Mouse (Mus musculus): ENCODE data around the gene Adra1b.

Gene Adra1b

GRCm38 (mm10) chr11:43728737-43729301 lies 172.2 kb downstream of the Adra1b start:
- no peak for DNase-seq (ENCODE audit: low read depth, low spot score)

GRCm38 (mm10) chr11:43727796-43728195 lies 173.2 kb downstream of the Adra1b start:
- DNase-seq (ENCODE audit: low read depth, low spot score) = no peak

All from WW6 (cell line).